Mouse (Mus musculus): Measurements from ENCODE around the gene Phc2.

GRCm38 (mm10) chr4:128655446-128655845 lies 944 bp downstream of the Phc2 start:
- no peak for TF ChIP-seq CTCF (IDR thresholded peaks at IDR 0.05; ENCODE audit: borderline replicate concordance, extremely low read depth, insufficient read depth, insufficient read length)
- no peak for TF ChIP-seq POLR2A (IDR thresholded peaks at IDR 0.05; ENCODE audit: borderline replicate concordance, extremely low read depth, insufficient read depth, insufficient read length, poor library complexity, severe bottlenecking)
